Mouse (Mus musculus): ENCODE measurements around the gene Slc2a4. TPM values are rescaled to one million over a fixed set of nuclear protein-coding genes. Genes with fewer than 3 reads are reported as not detected.
A peak's percentile ranks its signal among the peaks of the same experiment; 100 is the strongest.

The Slc2a4 gene
- polyA plus RNA-seq, 1 experiment from 2014 or later = 19.0 TPM

DNA sequence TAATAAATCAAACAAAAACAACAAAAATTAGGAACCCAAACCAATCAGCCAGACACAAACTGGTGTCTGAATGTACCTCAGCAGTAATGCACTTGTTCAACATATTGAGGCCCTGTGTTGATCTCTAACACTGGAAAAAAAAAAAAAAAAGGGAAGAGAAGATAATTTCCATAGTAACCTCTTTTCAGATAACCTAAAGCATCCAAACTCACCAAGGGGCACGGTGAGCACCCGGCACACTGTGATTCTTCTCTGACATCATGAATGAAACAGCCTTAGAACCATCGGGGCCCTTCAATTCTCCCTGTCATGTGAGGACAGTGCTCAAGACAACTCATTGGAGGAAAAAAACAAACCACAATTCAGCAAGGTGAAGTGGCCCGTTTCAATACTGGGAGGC lies 18.3 kb downstream of the Slc2a4 start:
- ATAC-seq (ENCODE audit: insufficient read depth) (no peak), DNase-seq (no peak)
- no peaks in the 10 kb centered on the region for H3K36me3 ChIP-seq (ENCODE audit: insufficient read depth)
- H3K4me3 ChIP-seq (ENCODE audit: low read depth, low read length) = no peak overlapping the region
- no peak overlapping the region for H3K9ac ChIP-seq
- WGBS = 19% methylated on average over 4 of the region's 4 CpGs
- H3K4me1 ChIP-seq (ENCODE audit: insufficient read depth) = no peaks in the 10 kb centered on the region; the same call in 1 of the 2 replicates
- no peak overlapping the region for H3K4me2 ChIP-seq
- H3K27me3 ChIP-seq (ENCODE audit: insufficient read depth, low read length) = peaks cover 1% of the 10 kb centered on the region; the same call in 1 of the 2 replicates
- H3K27ac ChIP-seq (ENCODE audit: low read depth) = no peak overlapping the region
- no peaks in the 10 kb centered on the region for H3K9me3 ChIP-seq (ENCODE audit: low read depth, low read length)
- no peak for TF ChIP-seq CTCF (IDR thresholded peaks at IDR 0.05; ENCODE audit: low read depth)

DNA sequence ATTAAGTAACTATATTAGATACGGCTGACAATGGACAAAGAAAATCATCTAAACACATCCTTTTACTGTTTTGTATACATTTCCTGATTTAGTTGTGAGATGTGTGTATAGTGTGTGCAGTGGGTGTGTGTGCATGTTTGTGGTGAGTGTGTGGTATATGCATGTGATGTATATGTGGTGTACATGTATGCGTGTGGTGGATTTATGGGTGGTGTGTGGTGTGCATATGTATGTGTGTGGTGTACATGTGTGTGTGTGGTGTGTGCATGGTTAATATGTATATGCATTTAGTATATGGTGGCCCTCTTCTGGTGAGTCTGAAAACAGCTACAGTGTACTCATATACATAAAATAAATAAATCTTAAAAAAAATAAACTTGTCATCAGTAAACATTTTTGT lies 20.5 kb downstream of the Slc2a4 start:
- ATAC-seq (ENCODE audit: insufficient read depth) = no peak
- WGBS = 92% methylated on average over 2 of the region's 2 CpGs
- no peak for TF ChIP-seq CTCF (IDR thresholded peaks at IDR 0.05; ENCODE audit: low read depth)

DNA sequence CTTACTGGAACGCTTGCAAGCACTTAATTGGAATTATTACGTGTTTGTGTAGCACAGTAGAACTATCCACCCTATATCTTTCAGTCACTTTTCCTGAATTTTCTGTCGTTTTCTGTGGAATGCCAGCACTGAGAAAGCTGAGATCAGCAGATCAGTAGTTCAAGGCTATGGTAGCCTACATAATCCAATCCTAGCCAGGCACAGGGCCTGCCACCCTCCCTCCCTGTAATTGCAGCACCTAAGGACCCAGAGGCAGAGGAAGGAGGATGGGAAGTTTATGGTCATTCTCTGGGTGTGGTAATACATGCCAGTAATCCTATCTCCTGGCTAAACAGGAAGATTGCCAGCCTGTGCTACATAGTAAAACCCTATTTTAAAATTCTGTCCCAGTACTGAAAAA lies 25.2 kb downstream of the Slc2a4 start:
- 0 out of 2 replicates have a peak overlapping the region, but pooled peaks have one; percentile 21 for H3K27ac ChIP-seq (ENCODE audit: low read depth)
- H3K36me3 ChIP-seq (ENCODE audit: insufficient read depth) = peaks cover 18% of the 10 kb centered on the region
- peak overlapping the region; percentile 67 for H3K4me2 ChIP-seq
- WGBS = 55% methylated on average over 3 of the region's 3 CpGs
- DNase-seq (no peak), ATAC-seq (ENCODE audit: insufficient read depth) (no peak)
- no peaks in the 10 kb centered on the region for H3K27me3 ChIP-seq (ENCODE audit: insufficient read depth, low read length)
- no peak for TF ChIP-seq CTCF (IDR thresholded peaks at IDR 0.05; ENCODE audit: low read depth)
- no peaks in the 10 kb centered on the region for H3K9me3 ChIP-seq (ENCODE audit: low read depth, low read length)
- H3K4me1 ChIP-seq (ENCODE audit: insufficient read depth) = peaks cover 4% of the 10 kb centered on the region; the same call in 1 of the 2 replicates
- H3K4me3 ChIP-seq (ENCODE audit: low read depth, low read length) = peak overlapping the region; percentile 97; the same call in 1 of the 2 replicates
- peak overlapping the region; percentile 13 for H3K9ac ChIP-seq

More for the DNA sequence above, 20.5 kb downstream of the Slc2a4 start:
- no peaks in the 10 kb centered on the region for H3K9me3 ChIP-seq (ENCODE audit: low read depth, low read length)
- H3K27ac ChIP-seq (ENCODE audit: low read depth) = no peak overlapping the region
- no peaks in the 10 kb centered on the region for H3K36me3 ChIP-seq (ENCODE audit: insufficient read depth)
- H3K9ac ChIP-seq = no peak overlapping the region
- H3K4me3 ChIP-seq (ENCODE audit: low read depth, low read length) = no peak overlapping the region
- no peak overlapping the region for H3K4me2 ChIP-seq
- no peaks in the 10 kb centered on the region for H3K27me3 ChIP-seq (ENCODE audit: insufficient read depth, low read length)
- no peaks in the 10 kb centered on the region for H3K4me1 ChIP-seq (ENCODE audit: insufficient read depth)
- DNase-seq = no peak

DNA sequence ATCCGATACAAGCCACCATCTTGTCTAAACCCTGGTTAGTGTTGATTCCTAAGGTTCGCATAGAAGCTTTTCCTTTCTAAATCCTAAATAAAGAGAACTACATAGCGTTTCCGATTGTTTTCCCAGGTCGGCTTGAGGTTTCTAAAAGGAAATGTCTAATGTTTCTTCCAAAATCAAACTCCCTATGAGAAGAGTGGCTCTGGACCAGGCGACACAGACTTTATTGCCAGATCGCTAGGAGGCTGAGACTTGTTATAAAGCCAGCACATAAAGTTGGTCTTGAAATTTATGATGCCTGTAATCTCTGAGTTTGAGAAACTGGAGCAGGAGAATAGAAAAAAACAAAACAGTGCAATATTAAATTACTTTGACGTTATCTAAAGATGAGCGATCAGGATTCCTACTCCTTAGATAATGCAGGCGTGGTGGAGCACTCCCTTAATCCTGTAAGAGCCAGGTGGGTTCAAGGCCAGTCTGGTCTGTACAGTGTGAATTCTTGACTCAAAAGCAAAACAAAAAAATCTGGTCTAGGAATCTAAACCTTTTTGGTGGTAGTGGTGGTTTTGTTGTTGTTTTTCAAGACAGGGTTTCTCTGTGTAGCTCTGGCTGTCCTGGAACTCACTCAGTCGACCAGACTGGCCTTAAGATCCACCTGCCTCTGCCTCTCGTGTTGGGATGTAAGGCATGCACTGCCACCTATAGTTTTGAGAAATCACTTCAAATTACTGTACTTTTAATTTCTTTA lies 25.8 kb downstream of the Slc2a4 start:
- no peaks in the 10 kb centered on the region for H3K9me3 ChIP-seq (ENCODE audit: low read depth, low read length)
- H3K4me1 ChIP-seq (ENCODE audit: insufficient read depth) = peaks cover 4% of the 10 kb centered on the region; the same call in 1 of the 2 replicates
- H3K4me3 ChIP-seq (ENCODE audit: low read depth, low read length) = peak overlapping the region; percentile 97
- H3K9ac ChIP-seq = peak overlapping the region; percentile 59
- ATAC-seq (ENCODE audit: insufficient read depth) = no peak
- DNase-seq = no peak
- 1% methylated on average over 12 of the region's 12 CpGs for WGBS
- no peak; the same call in 1 of the 2 replicates for TF ChIP-seq CTCF (IDR thresholded peaks at IDR 0.05; ENCODE audit: low read depth)
- H3K36me3 ChIP-seq (ENCODE audit: insufficient read depth) = peaks cover 24% of the 10 kb centered on the region
- H3K27me3 ChIP-seq (ENCODE audit: insufficient read depth, low read length) = no peaks in the 10 kb centered on the region
- H3K4me2 ChIP-seq = peak overlapping the region; percentile 67
- H3K27ac ChIP-seq (ENCODE audit: low read depth) = peak overlapping the region; percentile 97

DNA sequence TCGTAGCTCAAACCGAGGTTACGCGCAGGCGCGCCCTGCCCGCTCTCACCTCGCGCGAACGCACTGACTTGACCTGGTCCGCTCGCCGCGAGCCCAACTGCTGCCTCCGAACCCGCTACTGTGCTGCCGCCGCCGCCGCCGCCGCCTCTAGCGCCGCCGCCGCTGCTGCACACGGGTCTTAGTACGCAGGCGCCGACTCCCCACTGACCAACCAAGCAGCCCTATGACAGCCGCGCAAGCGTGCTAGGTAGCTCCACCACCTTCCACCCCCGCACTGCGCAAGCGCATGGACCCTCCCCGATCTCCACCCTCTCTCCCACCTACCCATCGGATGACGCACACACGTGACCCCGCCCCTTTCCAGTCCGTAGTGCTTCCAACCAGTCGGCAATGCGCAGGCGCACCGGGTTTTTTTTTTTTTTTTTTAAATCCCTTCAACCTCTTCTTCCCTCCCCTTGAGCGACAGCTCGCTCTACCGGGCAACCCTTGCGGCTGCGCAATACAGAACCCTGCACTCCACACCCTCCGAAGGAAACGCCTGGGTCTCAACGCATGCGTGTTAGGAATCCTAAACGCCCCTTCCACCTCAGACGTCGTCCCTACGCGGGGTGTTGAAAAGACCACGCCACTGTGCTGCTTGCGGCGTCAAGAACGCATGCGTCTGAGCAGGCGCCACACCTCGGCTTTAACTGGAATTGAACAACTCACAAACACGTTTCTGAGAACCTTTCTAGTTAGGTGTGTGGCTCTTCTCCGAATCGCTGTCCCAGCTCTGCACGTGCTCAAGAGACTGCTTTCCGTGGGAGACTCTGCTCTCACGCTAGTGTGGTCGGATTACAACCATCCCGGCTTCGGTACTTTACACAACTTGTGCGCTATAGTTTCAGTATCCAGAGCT lies 26.6 kb downstream of the Slc2a4 start, which contains the start of gene Eif5a:
Eif5a (minus strand) TSS at position 845 of the 898 bp plus-strand sequence.
- Histone ChIP-seq H3K4me1 (ENCODE audit: insufficient read depth) (peaks cover 4% of the 10 kb centered on the region; the same call in 1 of the 2 replicates), H3K4me3 (ENCODE audit: low read depth, low read length) (peak within 1 kb of the TSS; percentile 97), H3K9me3 (ENCODE audit: low read depth, low read length) (no peaks in the 10 kb centered on the region), H3K9ac (peak within 1 kb of the TSS; percentile 98), H3K36me3 (ENCODE audit: insufficient read depth) (peaks cover 32% of the 10 kb centered on the region), H3K4me2 (peak within 1 kb of the TSS; percentile 67), H3K27ac (ENCODE audit: low read depth) (peak within 1 kb of the TSS; percentile 97), H3K27me3 (ENCODE audit: insufficient read depth, low read length) (no peaks in the 10 kb centered on the region)
- WGBS = under 1% methylated on average over 78 of the region's 78 CpGs
- DNase-seq = peak; percentile 100
- ATAC-seq (ENCODE audit: insufficient read depth) = peak; percentile 95
- peak; percentile 76 for TF ChIP-seq CTCF (IDR thresholded peaks at IDR 0.05; ENCODE audit: low read depth)

DNA sequence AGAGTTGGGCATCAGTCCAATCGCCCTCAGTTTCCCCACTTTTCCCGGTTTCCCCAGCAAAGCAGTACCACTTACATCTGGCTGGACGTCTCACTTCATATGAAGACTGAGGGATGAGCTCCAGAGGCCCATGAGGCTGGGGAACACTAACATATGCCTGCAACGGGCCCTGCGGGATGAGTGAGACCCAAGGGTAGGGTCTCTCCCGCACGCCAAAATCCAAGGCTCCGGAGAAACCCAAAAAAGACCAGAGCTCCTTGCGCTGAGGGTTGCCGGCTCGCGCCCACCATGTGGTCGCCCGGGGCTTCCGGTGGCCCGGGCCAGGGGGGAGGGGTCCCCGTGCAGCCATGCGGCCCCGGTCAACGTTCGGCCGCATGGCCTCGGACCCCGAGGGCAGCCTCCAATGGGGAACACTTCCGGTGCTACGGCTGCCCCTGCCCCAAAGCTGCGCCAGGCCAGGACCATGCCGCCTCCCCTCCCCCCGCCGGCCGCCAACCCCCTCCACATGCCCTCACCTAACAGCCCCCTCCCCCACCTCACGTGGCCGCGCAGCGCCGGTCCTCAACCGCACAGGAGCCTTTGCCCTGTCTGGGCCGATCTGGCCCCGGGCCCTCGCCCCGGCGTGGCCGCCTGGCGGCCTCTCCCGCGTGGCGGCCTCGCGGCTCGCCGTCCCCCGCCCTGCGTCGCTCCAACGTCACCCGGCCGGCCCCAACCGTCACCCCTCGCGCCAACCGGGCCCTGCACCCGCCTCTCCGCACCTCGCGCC lies 27.5 kb downstream of the Slc2a4 start:
- Histone ChIP-seq H3K9ac (peak overlapping the region; percentile 98), H3K27me3 (ENCODE audit: insufficient read depth, low read length) (no peaks in the 10 kb centered on the region), H3K4me2 (peak overlapping the region; percentile 67), H3K4me1 (ENCODE audit: insufficient read depth) (peaks cover 7% of the 10 kb centered on the region; the same call in 1 of the 2 replicates), H3K4me3 (ENCODE audit: low read depth, low read length) (peak overlapping the region; percentile 97), H3K27ac (ENCODE audit: low read depth) (peak overlapping the region; percentile 97), H3K9me3 (ENCODE audit: low read depth, low read length) (no peaks in the 10 kb centered on the region), H3K36me3 (ENCODE audit: insufficient read depth) (peaks cover 41% of the 10 kb centered on the region)
- WGBS = under 1% methylated on average over 48 of the region's 65 CpGs
- peak; percentile 21 for ATAC-seq (ENCODE audit: insufficient read depth)
- peak; percentile 39 for DNase-seq
- no peak for TF ChIP-seq CTCF (IDR thresholded peaks at IDR 0.05; ENCODE audit: low read depth)

All from lung, embryonic 14.5 days (tissue).